Mouse (Mus musculus) left cerebral cortex, adult 8-10 months (tissue): ENCODE measurements around the gene Tm4sf5. TPM values are rescaled to one million over a fixed set of nuclear protein-coding genes. Genes with fewer than 3 reads are reported as not detected.

Experiments used
- DNase-seq, 2 experiments: peaks; one replicate each; pipeline ENCODE4 v3.0.0; 2022; ENCODE audit warnings: low spot score in 2 of 2
- total RNA-seq, 4 experiments: library from RNA; stranded (reverse); gene quantifications; 2 replicates each; pipeline ENCODE4 v1.2.4; 2022

Gene Tm4sf5
- total RNA-seq, 4 experiments from 2014 or later: 1.1 TPM; not detected in 3

DNA sequence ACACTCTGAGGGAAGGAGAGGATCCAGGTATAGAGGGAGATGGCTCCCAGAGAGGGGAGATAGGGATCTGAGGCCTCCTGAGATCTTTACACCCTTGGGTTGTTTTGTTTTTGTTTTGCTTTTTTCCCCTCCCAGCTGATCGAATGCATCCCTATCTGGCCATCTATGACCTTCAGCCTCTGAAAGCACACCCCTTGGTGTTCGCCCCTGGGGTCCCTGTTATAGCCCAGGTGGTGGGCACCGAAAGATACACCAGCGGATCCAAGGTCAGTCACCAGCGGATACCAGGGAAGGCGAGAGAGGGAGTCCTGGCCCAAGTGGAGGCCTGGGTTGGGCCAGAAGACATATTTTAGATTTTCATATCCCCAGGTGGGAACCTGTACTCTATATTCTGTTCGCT is 35.9 kb downstream of the Tm4sf5 start:
- no peak for DNase-seq

GRCm38 (mm10) chr11:70541415-70541814 is 36.4 kb downstream of the Tm4sf5 start:
- DNase-seq: no peak

DNA sequence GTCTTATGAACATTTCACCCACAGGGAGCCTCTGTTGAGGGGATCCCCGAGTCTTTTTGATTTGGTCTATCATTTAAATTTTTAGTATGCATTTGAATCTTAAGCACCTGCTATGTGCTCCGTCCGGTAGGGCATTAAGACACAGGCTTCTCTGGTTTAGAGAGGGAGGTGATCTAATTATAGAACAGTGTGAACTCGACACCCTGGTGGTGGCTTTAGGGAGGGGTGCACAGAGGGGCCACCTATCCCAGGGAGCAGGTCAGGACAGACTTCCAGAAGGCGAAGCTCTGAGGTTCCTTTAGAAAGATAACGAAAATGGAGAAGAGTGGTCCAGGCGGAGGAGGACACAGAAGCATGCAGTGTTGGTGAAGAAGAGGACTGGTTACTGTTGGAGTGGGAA is 39.5 kb downstream of the Tm4sf5 start:
- DNase-seq: no peak

- no peak for DNase-seq
Measured at GRCm38 (mm10) chr11:70551526-70551925, 46.5 kb downstream of the Tm4sf5 start.

DNA sequence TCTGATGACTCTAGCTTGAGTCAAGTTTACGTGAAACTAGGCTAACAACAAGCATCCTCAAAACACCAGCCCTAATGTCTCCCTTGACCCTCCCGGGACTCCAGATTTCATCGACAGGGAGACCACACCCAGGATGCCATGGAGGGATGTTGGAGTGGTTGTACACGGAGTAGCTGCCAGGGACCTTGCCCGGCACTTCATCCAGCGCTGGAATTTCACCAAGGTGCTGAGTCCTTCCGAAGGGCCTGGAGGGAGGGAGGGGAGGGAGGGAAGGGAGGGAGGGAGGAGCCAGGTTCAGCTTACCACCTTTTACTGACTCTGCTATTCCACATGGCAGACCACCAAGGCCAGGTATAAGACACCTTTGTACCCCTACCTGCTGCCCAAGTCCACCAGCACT is 48.9 kb downstream of the Tm4sf5 start:
- DNase-seq: no peak

- no peak for DNase-seq
Measured at GRCm38 (mm10) chr11:70557545-70557944, 52.5 kb downstream of the Tm4sf5 start.

Other genes starting within 250 kb of the Tm4sf5 start
- under 1 TPM; 0.23 to 0.82 (median 0.55) TPM for gene Alox12, start 249.9 kb upstream of the Tm4sf5 start, total RNA-seq
- gene Alox12e, start 182.6 kb upstream of the Tm4sf5 start, total RNA-seq: under 1 TPM; 0.21 to 0.39 (median 0.26) TPM
- gene Alox15, start 153.2 kb upstream of the Tm4sf5 start, total RNA-seq: under 1 TPM in 1 of 4 experiments, not detected in 3; 0.35 TPM
- 10 to 100 TPM; 31.9 to 37.0 (median 35.2) TPM for gene Pelp1, start 95.2 kb upstream of the Tm4sf5 start, total RNA-seq
- 10 to 100 TPM; 62.4 to 85.9 (median 70.1) TPM for gene Arrb2, start 72.6 kb upstream of the Tm4sf5 start, total RNA-seq
- 10 to 100 TPM; 10.8 to 14.1 (median 13.5) TPM for gene Med11, start 53.3 kb upstream of the Tm4sf5 start, total RNA-seq
- under 1 TPM; 0.11 to 0.79 (median 0.46) TPM for gene Zmynd15, start 45.8 kb upstream of the Tm4sf5 start, total RNA-seq
- 1 to 10 TPM in 3 of 4 experiments, under 1 TPM in 1; 0.97 to 4.6 (median 2.3) TPM for gene Cxcl16, start 45.3 kb upstream of the Tm4sf5 start, total RNA-seq
- under 1 TPM in 1 of 4 experiments, not detected in 3; 0.63 TPM for gene Vmo1, start 9.4 kb downstream of the Tm4sf5 start, total RNA-seq
- not detected for gene Gltpd2, start 14.0 kb downstream of the Tm4sf5 start, total RNA-seq
- 100 to 1,000 TPM; 187 to 213 (median 191) TPM for gene Psmb6, start 20.1 kb downstream of the Tm4sf5 start, total RNA-seq
- not detected for gene Gm40193, start 27.7 kb downstream of the Tm4sf5 start, total RNA-seq
- gene Pld2, start 34.8 kb downstream of the Tm4sf5 start, total RNA-seq: 10 to 100 TPM; 15.7 to 20.4 (median 19.4) TPM
- gene Mink1, start 57.6 kb downstream of the Tm4sf5 start, total RNA-seq: 100 to 1,000 TPM; 389 to 423 (median 415) TPM
- gene 4930544D05Rik, start 110.6 kb downstream of the Tm4sf5 start, total RNA-seq: under 1 TPM in 2 of 4 experiments, not detected in 2; 0.51 to 0.59 TPM
- gene Chrne, start 114.0 kb downstream of the Tm4sf5 start, total RNA-seq: not detected
- not detected for gene Gp1ba, start 133.9 kb downstream of the Tm4sf5 start, total RNA-seq
- 10 to 100 TPM; 87.8 to 96.5 (median 89.7) TPM for gene Rnf167, start 142.0 kb downstream of the Tm4sf5 start, total RNA-seq
- gene Slc25a11, start 142.2 kb downstream of the Tm4sf5 start, total RNA-seq: 100 to 1,000 TPM; 124 to 140 (median 132) TPM
- gene Pfn1, start 149.4 kb downstream of the Tm4sf5 start, total RNA-seq: 100 to 1,000 TPM; 203 to 237 (median 220) TPM
- gene Eno3, start 152.0 kb downstream of the Tm4sf5 start, total RNA-seq: 10 to 100 TPM; 10.5 to 14.1 (median 12.5) TPM
- gene Spag7, start 164.2 kb downstream of the Tm4sf5 start, total RNA-seq: 10 to 100 TPM; 52.5 to 69.9 (median 59.3) TPM
- 100 to 1,000 TPM; 185 to 201 (median 191) TPM for gene Camta2, start 182.9 kb downstream of the Tm4sf5 start, total RNA-seq
- gene Inca1, start 194.9 kb downstream of the Tm4sf5 start, total RNA-seq: 1 to 10 TPM; 1.6 to 2.7 (median 2.3) TPM
- 10 to 100 TPM; 59.3 to 70.2 (median 65.8) TPM for gene Kif1c, start 195.3 kb downstream of the Tm4sf5 start, total RNA-seq